Mouse (Mus musculus) forebrain, embryonic 10.5 days (tissue): ENCODE data around the gene Spats2. TPM values are rescaled to one million over a fixed set of nuclear protein-coding genes. Genes with fewer than 3 reads are reported as not detected.

Experiments used
- DNase-seq: peaks from one replicate; pipeline ENCODE4 v3.0.0-alpha.2; 2017; ENCODE audit warnings: low spot score; ENCODE audit errors: extremely low spot score
- H3K27ac ChIP-seq: fragments of 300-500 bp; sonication (generic); 2 replicates; pipeline ENCODE4 v1.5.1; 2016; ENCODE audit warnings: mild to moderate bottlenecking
- H3K27me3 ChIP-seq: fragments of 300-500 bp; sonication (generic); 2 replicates; pipeline ENCODE4 v1.6.1; 2016; ENCODE audit warnings: mild to moderate bottlenecking; ENCODE audit not compliant: poor library complexity, severe bottlenecking
- H3K36me3 ChIP-seq: fragments of 300-500 bp; sonication (generic); replicated peaks from 2 replicates; pipeline ENCODE4 v1.6.1; 2016; ENCODE audit warnings: mild to moderate bottlenecking, moderate library complexity
- H3K4me1 ChIP-seq: fragments of 300-500 bp; sonication (generic); 2 replicates; pipeline ENCODE4 v1.6.1; 2016
- H3K4me3 ChIP-seq: fragments of 300-500 bp; sonication (generic); 2 replicates; pipeline ENCODE4 v1.5.1; 2016; ENCODE audit warnings: mild to moderate bottlenecking, moderate library complexity
- H3K9me3 ChIP-seq: fragments of 300-500 bp; sonication (generic); 2 replicates; pipeline ENCODE4 v1.6.1; 2016; ENCODE audit warnings: mild to moderate bottlenecking, moderate library complexity
- WGBS: fragments of 180-500 bp; shearing (Covaris S2); methylation state at CpG from one replicate; pipeline ENCODE4 v1.1.7; 2016; 5-methylcytosine and 5-hydroxymethylcytosine counted together
- polyA plus RNA-seq: library from polyadenylated mRNA; unstranded; fragments of >200 nt; fragmentation: Nextera tagmentation; extraction: Ambion mirVana; gene quantifications from 2 replicates; pipeline ENCODE4 v1.2.1, GENCODE M21; 2016

Gene Spats2
- polyA plus RNA-seq, 1 experiment from 2014 or later = 53.5 TPM

DNA sequence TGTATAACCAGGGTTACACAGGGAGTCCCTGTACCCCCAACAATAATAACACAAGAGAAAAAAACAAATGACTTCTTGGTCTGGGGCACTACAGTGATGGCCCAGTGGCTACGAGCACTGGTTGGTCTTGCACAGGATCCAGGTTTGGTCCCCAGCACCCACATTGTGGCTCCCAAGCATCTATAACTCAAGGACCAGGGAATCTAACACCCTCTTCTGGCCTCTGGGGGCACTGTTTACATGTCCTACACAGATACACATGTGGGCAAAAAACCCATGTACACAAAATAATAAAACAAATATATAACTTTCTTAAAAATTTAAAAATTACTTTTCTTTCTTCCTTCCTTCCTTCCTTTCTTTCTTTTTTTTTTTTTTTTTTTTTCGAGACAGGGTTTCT, 53.9 kb downstream of the Spats2 start:
- Histone ChIP-seq H3K27ac (no peak overlapping the region), H3K9me3 (no peaks in the 10 kb centered on the region), H3K36me3 (peaks cover 95% of the 10 kb centered on the region), H3K4me1 (no peaks in the 10 kb centered on the region), H3K4me3 (no peak overlapping the region), H3K27me3 (no peaks in the 10 kb centered on the region)
- no peak for DNase-seq
- WGBS = 97% methylated on average over 1 of the region's 2 CpGs

- Histone ChIP-seq H3K27ac (no peak overlapping the region), H3K4me1 (no peaks in the 10 kb centered on the region), H3K27me3 (no peaks in the 10 kb centered on the region), H3K4me3 (no peak overlapping the region), H3K9me3 (no peaks in the 10 kb centered on the region), H3K36me3 (peaks cover 96% of the 10 kb centered on the region)
- no peak for DNase-seq
- WGBS = 88% methylated on average over 9 of the region's 9 CpGs
These were observed 58.6 kb downstream of the Spats2 start for GRCm38 (mm10) chr15:99184217-99184914.

GRCm38 (mm10) chr15:99194358-99194757, 68.6 kb downstream of the Spats2 start:
- H3K9me3 ChIP-seq = no peaks in the 10 kb centered on the region
- WGBS = 85% methylated on average over 10 of the region's 10 CpGs
- no peaks in the 10 kb centered on the region for H3K27me3 ChIP-seq
- no peak for DNase-seq
- H3K4me1 ChIP-seq = peaks cover 16% of the 10 kb centered on the region
- H3K36me3 ChIP-seq = peaks cover 86% of the 10 kb centered on the region
- H3K4me3 ChIP-seq = no peak overlapping the region
- H3K27ac ChIP-seq = peak overlapping the region; percentile 21; the same call in 1 of the 2 replicates

DNA sequence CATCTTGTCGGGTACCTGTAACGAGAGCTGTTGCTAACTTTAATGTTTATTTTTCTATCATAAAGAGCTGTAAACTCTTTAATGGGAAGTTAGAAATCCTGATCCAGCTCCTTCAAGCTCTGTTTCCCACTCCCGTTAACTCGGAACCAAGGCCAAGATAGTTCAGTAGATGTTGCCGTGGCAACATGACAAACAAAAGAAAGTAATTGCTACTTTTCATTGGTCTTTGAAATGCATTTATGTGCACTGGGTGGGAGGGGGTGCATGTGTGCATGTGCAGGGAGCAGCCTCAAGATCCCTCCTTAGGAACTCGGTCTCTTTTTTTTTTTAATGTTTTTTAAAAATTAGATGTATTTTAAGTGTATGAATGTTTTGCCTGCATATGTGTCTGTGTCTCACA, 69.3 kb downstream of the Spats2 start:
- no peak for DNase-seq
- H3K9me3 ChIP-seq = no peaks in the 10 kb centered on the region
- H3K27me3 ChIP-seq = no peaks in the 10 kb centered on the region
- H3K4me3 ChIP-seq = no peak overlapping the region
- peaks cover 16% of the 10 kb centered on the region for H3K4me1 ChIP-seq
- H3K36me3 ChIP-seq = peaks cover 86% of the 10 kb centered on the region
- 0 out of 2 replicates have a peak overlapping the region, but pooled peaks have one; percentile 13 for H3K27ac ChIP-seq
- WGBS = 72% methylated on average over 6 of the region's 6 CpGs

DNA sequence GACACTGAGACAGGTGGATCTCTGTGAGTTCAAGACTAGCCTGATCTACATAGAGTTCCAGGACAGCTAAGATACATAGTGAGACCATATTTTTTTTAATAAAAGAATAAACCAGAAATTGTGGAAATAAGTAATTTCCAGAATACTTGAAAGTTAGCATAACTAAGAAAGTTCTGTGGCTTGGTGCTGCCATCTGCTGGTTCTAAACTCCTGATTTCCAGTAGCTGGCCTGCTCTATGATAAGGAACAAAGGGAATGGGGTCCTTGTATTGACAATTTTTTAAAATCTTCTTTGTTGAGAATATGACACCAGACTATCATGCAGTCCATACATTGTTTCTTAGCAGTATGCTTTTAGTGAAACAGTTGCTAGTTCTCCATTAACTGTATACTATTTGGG, 73.0 kb downstream of the Spats2 start:
- Histone ChIP-seq H3K4me1 (peaks cover 16% of the 10 kb centered on the region), H3K36me3 (peaks cover 84% of the 10 kb centered on the region), H3K27me3 (no peaks in the 10 kb centered on the region), H3K27ac (no peak overlapping the region), H3K9me3 (no peaks in the 10 kb centered on the region), H3K4me3 (no peak overlapping the region)
- no peak for DNase-seq

GRCm38 (mm10) chr15:99205959-99206358, 80.2 kb downstream of the Spats2 start:
- Histone ChIP-seq H3K4me1 (no peaks in the 10 kb centered on the region), H3K9me3 (no peaks in the 10 kb centered on the region), H3K36me3 (peaks cover 90% of the 10 kb centered on the region), H3K27ac (no peak overlapping the region), H3K27me3 (no peaks in the 10 kb centered on the region), H3K4me3 (no peak overlapping the region)
- no peak for DNase-seq
- 68% methylated on average over 8 of the region's 8 CpGs for WGBS

- Histone ChIP-seq H3K27ac (no peak overlapping the region), H3K4me1 (no peaks in the 10 kb centered on the region), H3K36me3 (peaks cover 68% of the 10 kb centered on the region), H3K9me3 (no peaks in the 10 kb centered on the region), H3K27me3 (no peaks in the 10 kb centered on the region), H3K4me3 (no peak overlapping the region)
- no peak for DNase-seq
- 87% methylated on average over 10 of the region's 10 CpGs for WGBS
These were observed 87.5 kb downstream of the Spats2 start for GRCm38 (mm10) chr15:99213183-99213582.

DNA sequence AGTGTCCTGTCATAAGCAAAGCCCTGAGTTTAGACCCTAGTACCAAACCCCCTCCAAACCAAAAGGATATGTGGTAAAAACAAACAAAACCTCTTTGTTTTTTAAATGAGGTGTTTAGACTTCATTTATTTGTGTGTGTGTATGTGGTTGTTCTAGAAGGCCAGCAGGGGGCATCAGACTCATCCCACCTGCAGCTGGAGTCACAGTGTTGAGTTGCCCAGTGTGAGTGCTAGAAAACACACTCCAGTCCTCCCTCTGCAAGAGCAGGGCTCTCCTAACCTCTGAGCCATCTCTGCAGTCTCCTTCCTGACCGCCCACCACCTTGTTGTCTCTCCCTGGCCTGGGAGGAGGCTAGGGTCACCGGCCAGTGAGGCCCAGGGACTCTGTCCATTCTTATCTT, 89.2 kb downstream of the Spats2 start:
- H3K4me1 ChIP-seq = no peaks in the 10 kb centered on the region
- H3K36me3 ChIP-seq = peaks cover 50% of the 10 kb centered on the region
- H3K27ac ChIP-seq = no peak overlapping the region
- WGBS = 77% methylated on average over 2 of the region's 2 CpGs
- H3K4me3 ChIP-seq = no peak overlapping the region
- DNase-seq = peak; percentile 23
- no peaks in the 10 kb centered on the region for H3K9me3 ChIP-seq
- peaks cover 10% of the 10 kb centered on the region for H3K27me3 ChIP-seq

- no peak for DNase-seq
- Histone ChIP-seq H3K36me3 (peaks cover 41% of the 10 kb centered on the region), H3K27ac (no peak overlapping the region), H3K4me1 (no peaks in the 10 kb centered on the region; the same call in 1 of the 2 replicates), H3K4me3 (no peak overlapping the region), H3K27me3 (peaks cover 20% of the 10 kb centered on the region), H3K9me3 (no peaks in the 10 kb centered on the region)
- 88% methylated on average over 11 of the region's 11 CpGs for WGBS
These were observed 90.2 kb downstream of the Spats2 start for GRCm38 (mm10) chr15:99215741-99216463.

- no peak overlapping the region for H3K27ac ChIP-seq
- peaks cover 17% of the 10 kb centered on the region for H3K4me1 ChIP-seq
- H3K4me3 ChIP-seq = no peak overlapping the region
- H3K27me3 ChIP-seq = peaks cover 37% of the 10 kb centered on the region
- no peak for DNase-seq
- 91% methylated on average over 4 of the region's 4 CpGs for WGBS
- peaks cover 24% of the 10 kb centered on the region for H3K36me3 ChIP-seq
- H3K9me3 ChIP-seq = no peaks in the 10 kb centered on the region
These were observed 91.9 kb downstream of the Spats2 start for GRCm38 (mm10) chr15:99217630-99218029.

- DNase-seq = no peak
- peaks cover 75% of the 10 kb centered on the region for H3K27me3 ChIP-seq
- no peak overlapping the region for H3K4me3 ChIP-seq
- H3K27ac ChIP-seq = peak overlapping the region; percentile 15; the same call in 1 of the 2 replicates
- no peaks in the 10 kb centered on the region for H3K9me3 ChIP-seq
- H3K36me3 ChIP-seq = no peaks in the 10 kb centered on the region
- peaks cover 54% of the 10 kb centered on the region for H3K4me1 ChIP-seq
- 13% methylated on average over 8 of the region's 8 CpGs for WGBS
These were observed 95.7 kb downstream of the Spats2 start for GRCm38 (mm10) chr15:99221315-99221952.

DNA sequence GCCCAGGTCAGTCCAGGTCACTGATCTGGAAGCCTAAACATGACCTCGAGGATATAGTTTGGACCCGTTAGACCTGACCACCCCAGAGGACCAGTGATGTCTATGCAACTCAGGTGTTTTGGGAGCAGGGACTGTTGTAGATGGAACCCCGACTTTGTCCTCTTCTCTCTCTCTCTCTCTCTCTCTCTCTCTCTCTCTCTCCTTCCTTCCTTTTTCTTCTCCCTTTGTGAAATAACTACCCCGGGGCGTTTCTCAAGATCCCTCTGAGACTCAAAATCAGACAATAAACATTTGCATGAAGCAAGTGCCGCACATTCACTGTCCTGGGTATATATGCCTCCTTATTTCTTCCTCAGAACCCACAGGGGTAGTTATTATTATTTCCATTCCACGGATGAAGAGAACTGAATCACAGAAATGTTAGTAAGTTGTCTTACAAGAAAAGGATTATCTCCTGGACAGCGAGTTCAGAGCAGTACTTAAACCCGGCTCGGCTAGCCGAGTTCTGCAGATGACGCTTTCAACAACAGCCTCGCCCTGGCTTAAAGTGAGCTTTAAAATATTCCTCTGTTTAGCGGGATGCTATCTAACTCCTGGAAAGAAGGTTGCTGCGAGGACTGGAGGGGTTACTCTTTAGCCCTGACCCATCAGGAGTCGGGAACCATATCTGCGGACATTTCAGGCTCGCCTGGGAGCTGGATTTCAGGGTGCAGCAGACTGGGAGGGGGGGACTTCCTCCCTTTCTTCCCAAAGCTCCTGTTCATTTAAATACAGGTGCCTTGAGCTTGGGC, 97.3 kb downstream of the Spats2 start:
- Histone ChIP-seq H3K4me1 (peaks cover 61% of the 10 kb centered on the region), H3K4me3 (peak overlapping the region; percentile 50), H3K27me3 (peaks cover 90% of the 10 kb centered on the region), H3K36me3 (no peaks in the 10 kb centered on the region), H3K27ac (no peak overlapping the region), H3K9me3 (no peaks in the 10 kb centered on the region)
- 5% methylated on average over 18 of the region's 18 CpGs for WGBS
- DNase-seq = no peak
